8 mouse cellular contexts compared by ENCODE assay signal in the genomic region with DNA sequence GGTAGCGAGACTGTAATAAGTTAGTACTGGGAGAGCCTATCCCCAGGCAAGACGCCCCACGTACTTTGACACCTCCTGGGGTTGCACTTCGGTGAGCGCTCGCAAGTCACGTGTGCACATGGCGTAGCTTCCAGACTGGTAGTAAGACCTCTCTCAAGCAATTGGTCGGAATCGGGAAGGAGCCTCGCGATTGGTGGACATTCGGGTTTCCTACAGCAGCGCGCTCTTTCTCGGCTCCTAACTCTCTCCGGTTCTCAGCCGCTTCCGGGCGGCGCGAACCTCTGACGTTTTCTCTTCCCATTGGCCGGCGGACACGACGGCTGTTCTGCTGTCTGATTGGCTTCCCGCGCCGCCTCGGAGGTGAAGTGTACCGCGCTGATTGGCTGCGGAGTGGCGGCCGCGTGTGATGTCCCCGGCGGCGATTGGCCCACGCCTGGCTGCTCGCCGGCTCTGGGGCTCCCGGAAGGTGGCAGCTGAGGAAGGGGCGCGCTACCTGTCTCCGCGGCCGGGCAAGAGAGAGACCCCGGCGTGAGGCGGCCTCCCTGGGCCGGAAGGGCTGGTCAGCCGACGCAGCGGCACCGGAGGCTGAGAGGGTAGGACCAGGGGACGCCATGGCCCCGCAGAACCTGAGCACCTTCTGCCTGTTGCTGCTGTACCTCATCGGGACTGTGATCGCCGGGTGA. TPM values are rescaled to one million over a fixed set of nuclear protein-coding genes. Genes with fewer than 3 reads are reported as not detected.
DNase-seq lines count a peak whose midpoint lies in the region; ATAC-seq and TF ChIP-seq lines count a peak whose summit lies in the region.

A gene (minus strand): TSS at position 239 of the 683 bp plus-strand sequence.
A gene (plus strand): TSS at position 415 of the 683 bp plus-strand sequence.

- peak; percentile 98 for ATAC-seq in Patski
- peak; percentile 100 for ATAC-seq in hindbrain, embryonic 13.5 days (ENCODE audit: low FRiP score)

- H3K27ac ChIP-seq in hindbrain, embryonic 13.5 days, result peak within 1 kb of the TSS; percentile 81

- H3K9me3 ChIP-seq in hindbrain, embryonic 13.5 days, result no peaks in the 10 kb centered on the region

- CTCF ChIA-PET in Patski (lab: Charles Lee), result interaction anchor here (0.7 kb wide), 1 partner anchor 9 kb away, joined by 4 read pairs; no protein-coding TSS in a partner anchor

- in situ Hi-C loops in Patski (cut with MboI; ENCODE audit: low pct_unique_long_range_greater_than_20kb), result no loop called here

- peaks cover 2% of the 10 kb centered on the region for H3K36me3 ChIP-seq in hindbrain, embryonic 13.5 days

- peak within 1 kb of the TSS; percentile 96 for H3K9ac ChIP-seq in hindbrain, embryonic 13.5 days

- TF ChIP-seq CTCF in Patski (IDR thresholded peaks at IDR 0.05), result no peak

- DNase-seq in Patski (ENCODE audit: low read depth, low spot score), result peak; percentile 90
- peak; percentile 98 for DNase-seq in cerebellum, postnatal 14 days
- DNase-seq in frontal cortex, postnatal 14 days (ENCODE audit: low spot score in 2 of 2), result peak; percentile 99
- peak; percentile 95 to 96 for DNase-seq in layer of hippocampus, postnatal 25 days (ENCODE audit: extremely low spot score in 1 of 2, low spot score in 1 of 2)
- DNase-seq in lung, postnatal 25 days (ENCODE audit: low spot score), result peak; percentile 99
- DNase-seq in retina, embryonic 14.5 days (ENCODE audit: low spot score), result peak; percentile 99
- peak; percentile 97 for DNase-seq in thymus, postnatal 4 days

- POLR2A ChIA-PET in Patski (lab: Charles Lee), result no interaction called here

- peaks cover 21% of the 10 kb centered on the region for H3K4me1 ChIP-seq in hindbrain, embryonic 13.5 days (replicated peaks)

- H3K4me3 ChIP-seq in hindbrain, embryonic 13.5 days, result peak within 1 kb of the TSS; percentile 98

- under 1% methylated on average over 62 of the region's 62 CpGs for WGBS in hindbrain, embryonic 13.5 days

- H3K4me2 ChIP-seq in hindbrain, embryonic 13.5 days, result peak within 1 kb of the TSS; percentile 86

- H3K27me3 ChIP-seq in Patski, result no peaks in the 10 kb centered on the region
- H3K27me3 ChIP-seq in hindbrain, embryonic 13.5 days, result no peaks in the 10 kb centered on the region

RNA-seq across cellular contexts. Expression of the first gene that starts in this region (rescaled TPM):
- 24.7 TPM for polyA plus RNA-seq in Patski (2021)
- polyA plus RNA-seq in hindbrain, embryonic 13.5 days (2015; fragmentation: Nextera tagmentation; extraction: Ambion mirVana), result 23.5 and 24.0 TPM in 2 replicates
- total RNA-seq in layer of hippocampus, postnatal 25 days (2021), result 10 to 100 TPM; 13.7 to 14.6 TPM

RNA-seq across cellular contexts. Expression of the second gene that starts in this region (rescaled TPM):
- polyA plus RNA-seq in Patski (2021), result 140 TPM
- polyA plus RNA-seq in hindbrain, embryonic 13.5 days (2015; fragmentation: Nextera tagmentation; extraction: Ambion mirVana), result 98.9 and 101 TPM in 2 replicates
- total RNA-seq in layer of hippocampus, postnatal 25 days (2021), result 10 to 100 TPM; 71.1 to 71.7 TPM

Comparison
In these comparisons a context has a peak if more than half of its experiments do, and no peak if none do; other contexts are left out.
1. Peak in every context shown above with its lines: DNase-seq, ATAC-seq, H3K4me3 ChIP-seq and H3K27ac ChIP-seq.